Mouse (Mus musculus) stomach, postnatal 0 days (tissue): ENCODE data around the gene Fam57b.

Source experiments
- CTCF ChIP-seq: IDR thresholded peaks from 2 replicates; pipeline ENCODE4 v1.5.1; 2016; ENCODE audit warnings: antibody characterized with exemption, low read depth, mild to moderate bottlenecking, moderate library complexity
- EP300 ChIP-seq: optimal IDR thresholded peaks from 2 replicates; pipeline ENCODE3; 2016; ENCODE audit warnings: antibody characterized with exemption

- TF ChIP-seq CTCF = no peak
- TF ChIP-seq EP300 = no peak
Observed at GRCm38 (mm10) chr7:126803751-126804150, 6.3 kb downstream of the Fam57b start.
